Mouse (Mus musculus): Measurements from ENCODE around the gene Nuak2. TPM values are rescaled to one million over a fixed set of nuclear protein-coding genes. Genes with fewer than 3 reads are reported as not detected.

Nuak2 gene
- polyA plus RNA-seq, 1 experiment from 2014 or later = 13.4 TPM

Other genes starting within 250 kb of the Nuak2 start
- gene Mfsd4a, start 248.1 kb upstream of the Nuak2 start, polyA plus RNA-seq (2015; fragmentation: Nextera tagmentation; extraction: Ambion mirVana) = 10.9 and 11.2 TPM in 2 replicates
- 0.48 and 1.9 TPM in 2 replicates for gene Cdk18, start 176.4 kb upstream of the Nuak2 start, polyA plus RNA-seq (2015; fragmentation: Nextera tagmentation; extraction: Ambion mirVana)
- 14.9 and 18.4 TPM in 2 replicates for gene Lemd1, start 124.7 kb upstream of the Nuak2 start, polyA plus RNA-seq (2015; fragmentation: Nextera tagmentation; extraction: Ambion mirVana)
- gene AC124108.1, start 124.7 kb upstream of the Nuak2 start, polyA plus RNA-seq (2015; fragmentation: Nextera tagmentation; extraction: Ambion mirVana) = 2.5 and 3.3 TPM in 2 replicates
- gene Gm10188, start 86.4 kb upstream of the Nuak2 start, polyA plus RNA-seq (2015; fragmentation: Nextera tagmentation; extraction: Ambion mirVana) = 0.86 TPM in 1 of 2 replicates, not detected in the other
- 2.7 and 3.4 TPM in 2 replicates for gene Klhdc8a, start 17.5 kb upstream of the Nuak2 start, polyA plus RNA-seq (2015; fragmentation: Nextera tagmentation; extraction: Ambion mirVana)
- 30.4 and 34.9 TPM in 2 replicates for gene Tmcc2, start 75.2 kb downstream of the Nuak2 start, polyA plus RNA-seq (2015; fragmentation: Nextera tagmentation; extraction: Ambion mirVana)
- gene Dstyk, start 101.4 kb downstream of the Nuak2 start, polyA plus RNA-seq (2015; fragmentation: Nextera tagmentation; extraction: Ambion mirVana) = 12.3 and 13.1 TPM in 2 replicates
- 55.4 and 59.0 TPM in 2 replicates for gene Rbbp5, start 161.2 kb downstream of the Nuak2 start, polyA plus RNA-seq (2015; fragmentation: Nextera tagmentation; extraction: Ambion mirVana)
- gene Tmem81, start 190.1 kb downstream of the Nuak2 start, polyA plus RNA-seq (2015; fragmentation: Nextera tagmentation; extraction: Ambion mirVana) = 0.77 and 1.6 TPM in 2 replicates
- 134 and 147 TPM in 2 replicates for gene Cntn2, start 227.1 kb downstream of the Nuak2 start, polyA plus RNA-seq (2015; fragmentation: Nextera tagmentation; extraction: Ambion mirVana)

All from forebrain, embryonic 16.5 days (tissue).